Mouse (Mus musculus) liver, embryonic 12.5 days (tissue): ENCODE measurements around the gene Cabcoco1. TPM values are rescaled to one million over a fixed set of nuclear protein-coding genes. Genes with fewer than 3 reads are reported as not detected.

Experiments used
- polyA plus RNA-seq: library from polyadenylated mRNA; unstranded; fragments of >200 nt; fragmentation: Nextera tagmentation; extraction: Ambion mirVana; gene quantifications from 2 replicates; pipeline ENCODE4 v1.2.1, GENCODE M21; 2016

Cabcoco1 gene
- polyA plus RNA-seq, 1 experiment from 2014 or later, result 1.3 TPM

Other genes starting within 250 kb of the Cabcoco1 start
- 2.5 and 2.6 TPM in 2 replicates for gene Tmem26, start 181.8 kb upstream of the Cabcoco1 start, polyA plus RNA-seq